Mouse (Mus musculus) embryonic facial prominence, embryonic 13.5 days (tissue): Measurements from ENCODE around the gene Pex14. TPM values are rescaled to one million over a fixed set of nuclear protein-coding genes. Genes with fewer than 3 reads are reported as not detected.

Experiments used
- ATAC-seq: fragments of 200-750 bp; cut with Nextera tagmentation; 2 replicates; pipeline ENCODE4 v1.8.0; 2017; ENCODE audit warnings: low read depth; ENCODE audit not compliant: insufficient number of reproducible peaks, insufficient read depth, low FRiP score, low TSS enrichment
- H3K27ac ChIP-seq: fragments of 300-500 bp; sonication (generic); 2 replicates; pipeline ENCODE4 v1.5.1; 2015; ENCODE audit warnings: moderate library complexity, mild to moderate bottlenecking, inconsistent platforms
- H3K27me3 ChIP-seq: fragments of 300-500 bp; sonication (generic); 2 replicates; pipeline ENCODE4 v1.6.1; 2015; ENCODE audit warnings: mild to moderate bottlenecking, inconsistent platforms
- H3K36me3 ChIP-seq: fragments of 300-500 bp; sonication (generic); 2 replicates; pipeline ENCODE4 v1.6.1; 2015; ENCODE audit warnings: mild to moderate bottlenecking, inconsistent platforms
- H3K4me1 ChIP-seq: fragments of 300-500 bp; sonication (generic); 2 replicates; pipeline ENCODE4 v1.6.1; 2015; ENCODE audit warnings: inconsistent platforms
- H3K4me2 ChIP-seq: fragments of 300-500 bp; sonication (generic); 2 replicates; pipeline ENCODE4 v1.6.1; 2015; ENCODE audit warnings: moderate library complexity, mild to moderate bottlenecking, inconsistent platforms
- H3K4me3 ChIP-seq: fragments of 300-500 bp; sonication (generic); 2 replicates; pipeline ENCODE4 v1.5.1; 2015; ENCODE audit warnings: mild to moderate bottlenecking, inconsistent platforms
- H3K9ac ChIP-seq: fragments of 300-500 bp; sonication (generic); 2 replicates; pipeline ENCODE4 v1.6.1; 2015; ENCODE audit warnings: mild to moderate bottlenecking, inconsistent platforms
- H3K9me3 ChIP-seq: fragments of 300-500 bp; sonication (generic); 2 replicates; pipeline ENCODE4 v1.6.1; 2016; ENCODE audit warnings: inconsistent platforms
- WGBS: fragments of 180-500 bp; shearing (Covaris S2); methylation state at CpG from one replicate; pipeline ENCODE4 v1.1.7; 2015; ENCODE audit warnings: mixed read lengths; 5-methylcytosine and 5-hydroxymethylcytosine counted together
- polyA plus RNA-seq: library from polyadenylated mRNA; unstranded; fragments of >200 nt; fragmentation: Nextera tagmentation; extraction: Ambion mirVana; gene quantifications from 2 replicates; pipeline ENCODE4 v1.2.1, GENCODE M21; 2015

The Pex14 gene
- polyA plus RNA-seq, 1 experiment from 2014 or later: 50.2 TPM

DNA sequence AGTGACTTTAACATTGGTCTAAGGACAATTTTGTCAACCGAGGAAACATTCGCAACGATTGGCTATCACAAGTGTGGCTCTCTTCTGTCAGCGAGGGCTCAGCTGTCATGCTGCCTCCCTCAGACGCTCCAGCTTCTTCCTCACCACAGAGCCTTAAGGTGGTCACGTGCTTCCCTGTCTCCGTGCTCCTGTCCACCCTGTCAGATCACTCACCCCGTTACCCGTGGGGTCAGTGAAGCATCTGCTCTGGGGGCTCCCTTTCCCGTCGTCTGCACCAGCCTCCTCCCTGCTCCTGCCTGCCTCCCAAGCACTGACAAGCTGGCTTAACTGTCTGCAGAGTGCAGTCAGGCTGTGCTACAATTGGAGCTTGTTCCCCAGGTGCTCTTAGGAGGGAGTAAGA lies 119.8 kb downstream of the Pex14 start:
- Histone ChIP-seq H3K27ac (no peak overlapping the region), H3K4me3 (no peak overlapping the region), H3K27me3 (0 out of 2 replicates have a peak, but pooled peaks cover 6% of the 10 kb centered on the region), H3K9ac (no peak overlapping the region), H3K4me1 (peaks cover 34% of the 10 kb centered on the region), H3K4me2 (no peak overlapping the region), H3K36me3 (peaks cover 4% of the 10 kb centered on the region; the same call in 1 of the 2 replicates), H3K9me3 (no peaks in the 10 kb centered on the region)
- no peak for ATAC-seq
- 63% methylated on average over 11 of the region's 11 CpGs for WGBS

DNA sequence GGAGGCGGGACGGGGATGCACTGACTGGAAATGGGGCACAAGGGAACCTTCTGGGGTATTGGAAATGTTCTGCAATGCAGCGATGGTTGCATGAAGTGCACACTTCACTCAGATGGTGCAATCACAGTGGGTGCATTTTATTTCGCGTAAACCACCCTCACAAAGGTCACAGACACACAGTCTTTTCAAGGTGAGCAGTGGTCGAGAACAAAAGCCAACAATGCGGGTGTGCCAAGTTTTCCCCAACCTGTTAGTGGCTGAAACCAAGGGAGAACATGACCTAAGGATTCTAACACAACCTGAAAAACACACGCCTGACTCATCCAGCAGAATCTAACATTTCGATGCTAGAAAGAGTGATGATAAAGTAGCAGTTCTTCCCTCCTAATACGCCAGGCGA lies 120.8 kb downstream of the Pex14 start:
- 74% methylated on average over 11 of the region's 11 CpGs for WGBS
- Histone ChIP-seq H3K9ac (no peak overlapping the region), H3K4me2 (no peak overlapping the region), H3K27ac (no peak overlapping the region), H3K27me3 (0 out of 2 replicates have a peak, but pooled peaks cover 6% of the 10 kb centered on the region), H3K4me1 (peaks cover 34% of the 10 kb centered on the region), H3K36me3 (peaks cover 4% of the 10 kb centered on the region; the same call in 1 of the 2 replicates), H3K9me3 (no peaks in the 10 kb centered on the region), H3K4me3 (no peak overlapping the region)
- ATAC-seq: no peak

DNA sequence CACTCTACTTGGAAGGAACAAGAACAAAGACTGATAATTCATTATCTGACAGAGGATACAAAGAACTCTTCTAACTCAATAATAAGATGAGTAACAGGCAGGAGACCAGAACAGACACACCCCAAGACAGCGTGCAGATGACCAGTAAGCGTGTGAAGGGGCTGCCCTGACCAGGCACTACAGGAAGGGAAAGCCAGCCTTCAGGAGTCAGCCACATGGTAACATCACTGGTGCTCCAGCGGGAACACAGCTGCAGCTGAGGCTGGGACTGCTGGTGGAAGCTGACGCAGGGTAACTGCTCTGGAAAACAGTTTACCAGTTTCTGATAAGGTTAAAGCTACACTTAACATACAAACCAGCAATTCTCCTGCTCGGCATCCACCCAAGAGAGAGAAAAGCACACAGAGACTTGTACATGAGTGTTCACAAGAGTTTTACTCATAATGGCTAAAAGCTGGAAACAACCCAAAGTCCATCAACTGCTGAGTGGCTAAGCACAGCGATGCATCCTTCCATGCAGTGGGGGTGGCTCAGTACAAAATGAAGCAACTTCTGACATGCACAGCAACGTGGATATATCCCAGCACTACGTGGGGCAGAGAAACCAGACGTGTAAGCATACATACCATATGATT lies 121.3 kb downstream of the Pex14 start:
- WGBS: 48% methylated on average over 9 of the region's 9 CpGs
- H3K9ac ChIP-seq: no peak overlapping the region
- 0 out of 2 replicates have a peak, but pooled peaks cover under 1% of the 10 kb centered on the region for H3K27me3 ChIP-seq
- no peaks in the 10 kb centered on the region for H3K9me3 ChIP-seq
- ATAC-seq: no peak
- peak overlapping the region; percentile 45; the same call in 1 of the 2 replicates for H3K27ac ChIP-seq
- H3K4me3 ChIP-seq: no peak overlapping the region
- peaks cover 1% of the 10 kb centered on the region; the same call in 1 of the 2 replicates for H3K36me3 ChIP-seq
- no peak overlapping the region for H3K4me2 ChIP-seq
- H3K4me1 ChIP-seq: peaks cover 34% of the 10 kb centered on the region

DNA sequence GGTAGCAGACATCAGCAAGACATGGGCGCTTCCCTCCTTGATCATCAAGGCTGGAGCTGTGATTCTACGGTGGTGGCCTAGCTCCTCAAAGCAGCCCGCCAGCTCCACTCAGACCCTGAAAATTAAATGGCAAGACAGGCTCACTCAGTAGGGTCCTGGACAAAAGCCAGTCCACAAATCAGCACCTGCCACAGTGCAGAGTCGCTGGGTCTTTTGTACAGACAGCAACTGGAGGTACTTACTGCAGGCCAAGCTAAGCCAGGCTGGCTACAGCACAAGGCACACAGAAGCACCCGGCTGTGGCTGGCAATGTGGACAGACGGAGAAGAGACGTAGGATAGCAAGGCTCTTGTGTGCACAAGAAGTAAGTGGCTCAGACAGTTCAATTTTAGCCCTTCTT lies 124.8 kb downstream of the Pex14 start:
- H3K4me3 ChIP-seq: no peak overlapping the region
- 77% methylated on average over 7 of the region's 7 CpGs for WGBS
- H3K27me3 ChIP-seq: peaks cover 12% of the 10 kb centered on the region; the same call in 1 of the 2 replicates
- ATAC-seq: no peak
- no peak overlapping the region for H3K4me2 ChIP-seq
- peaks cover 42% of the 10 kb centered on the region for H3K4me1 ChIP-seq
- no peak overlapping the region for H3K9ac ChIP-seq
- H3K27ac ChIP-seq: no peak overlapping the region
- no peaks in the 10 kb centered on the region for H3K9me3 ChIP-seq
- peaks cover 4% of the 10 kb centered on the region; the same call in 1 of the 2 replicates for H3K36me3 ChIP-seq

DNA sequence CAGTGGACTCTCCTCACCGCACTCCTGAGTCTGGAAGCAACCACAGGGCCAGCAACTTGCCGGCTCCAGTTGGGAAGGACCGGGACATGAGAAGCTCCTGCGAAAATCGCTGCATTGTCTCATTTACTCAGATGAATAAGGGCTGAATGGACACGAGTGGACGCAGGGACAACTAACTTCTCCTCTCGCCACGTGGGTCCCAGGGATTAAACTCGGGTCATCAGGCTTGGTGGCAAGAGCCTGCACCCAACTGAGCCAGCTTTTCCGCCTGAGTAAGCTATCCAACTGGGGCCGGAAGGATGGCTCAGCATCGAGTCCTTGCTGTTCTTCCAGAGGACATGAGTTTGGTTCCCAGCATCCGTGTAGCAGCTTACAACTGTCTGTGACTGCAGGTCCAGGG lies 126.3 kb downstream of the Pex14 start:
- H3K9ac ChIP-seq: no peak overlapping the region
- no peak overlapping the region for H3K27ac ChIP-seq
- peaks cover 13% of the 10 kb centered on the region; the same call in 1 of the 2 replicates for H3K27me3 ChIP-seq
- no peak overlapping the region for H3K4me2 ChIP-seq
- 80% methylated on average over 14 of the region's 14 CpGs for WGBS
- ATAC-seq: no peak
- H3K9me3 ChIP-seq: no peaks in the 10 kb centered on the region
- H3K4me3 ChIP-seq: no peak overlapping the region
- H3K36me3 ChIP-seq: peaks cover 5% of the 10 kb centered on the region; the same call in 1 of the 2 replicates
- H3K4me1 ChIP-seq: peaks cover 38% of the 10 kb centered on the region

DNA sequence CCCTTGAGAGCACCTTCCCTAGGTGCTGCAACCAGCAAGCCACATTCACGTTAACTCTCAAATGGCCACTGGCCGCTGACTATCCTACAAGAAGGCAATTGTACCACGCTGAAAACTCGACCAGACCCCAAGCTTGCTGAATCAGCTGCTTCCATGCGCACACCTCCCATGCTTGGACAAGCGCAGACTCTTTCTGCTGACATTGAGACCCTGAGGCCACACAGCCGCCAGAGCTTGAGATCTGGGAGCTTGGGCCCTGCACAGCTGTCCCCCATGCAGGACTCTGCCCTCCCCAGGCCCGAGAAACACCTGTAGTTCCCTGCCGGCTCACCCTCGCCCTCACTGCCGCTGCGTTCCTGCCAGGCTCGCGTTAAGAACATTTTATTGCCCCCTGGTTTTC lies 127.0 kb downstream of the Pex14 start:
- H3K27me3 ChIP-seq: peaks cover 14% of the 10 kb centered on the region
- H3K9ac ChIP-seq: no peak overlapping the region
- no peak for ATAC-seq
- no peaks in the 10 kb centered on the region for H3K9me3 ChIP-seq
- 69% methylated on average over 14 of the region's 14 CpGs for WGBS
- H3K4me2 ChIP-seq: no peak overlapping the region
- peaks cover 40% of the 10 kb centered on the region for H3K4me1 ChIP-seq
- H3K4me3 ChIP-seq: no peak overlapping the region
- peaks cover 5% of the 10 kb centered on the region; the same call in 1 of the 2 replicates for H3K36me3 ChIP-seq
- H3K27ac ChIP-seq: no peak overlapping the region

DNA sequence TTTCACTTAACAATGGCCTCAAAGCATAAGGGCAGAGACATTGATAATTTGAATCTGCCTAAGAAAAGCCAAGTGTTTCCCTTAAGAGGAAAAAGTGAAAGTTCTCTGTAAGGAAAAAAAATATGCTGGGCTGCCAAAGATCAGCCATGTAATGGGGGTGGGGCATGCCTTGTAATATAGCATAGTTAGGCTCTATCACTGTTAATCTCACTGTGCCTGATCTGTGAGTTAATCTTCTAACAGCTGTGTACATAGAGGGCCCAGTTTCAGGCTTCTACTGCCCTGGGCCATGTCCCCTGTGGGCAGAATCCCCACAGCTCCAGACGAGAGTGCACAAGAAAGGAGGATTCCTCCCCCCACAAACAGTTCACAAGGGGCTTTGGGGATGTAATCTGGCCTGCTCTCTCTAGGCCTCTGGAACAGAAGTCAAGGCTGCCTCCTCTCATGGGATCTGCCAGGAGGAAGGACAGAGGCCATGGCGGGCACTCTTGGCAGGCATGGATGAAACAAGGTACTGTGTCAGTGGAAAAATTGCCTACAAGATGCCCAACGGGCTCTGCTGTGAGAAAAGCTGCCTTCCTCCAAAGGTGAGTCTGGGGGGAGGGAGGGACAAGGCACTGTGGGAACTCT lies 127.9 kb downstream of the Pex14 start:
- 43% methylated on average over 3 of the region's 3 CpGs for WGBS

DNA sequence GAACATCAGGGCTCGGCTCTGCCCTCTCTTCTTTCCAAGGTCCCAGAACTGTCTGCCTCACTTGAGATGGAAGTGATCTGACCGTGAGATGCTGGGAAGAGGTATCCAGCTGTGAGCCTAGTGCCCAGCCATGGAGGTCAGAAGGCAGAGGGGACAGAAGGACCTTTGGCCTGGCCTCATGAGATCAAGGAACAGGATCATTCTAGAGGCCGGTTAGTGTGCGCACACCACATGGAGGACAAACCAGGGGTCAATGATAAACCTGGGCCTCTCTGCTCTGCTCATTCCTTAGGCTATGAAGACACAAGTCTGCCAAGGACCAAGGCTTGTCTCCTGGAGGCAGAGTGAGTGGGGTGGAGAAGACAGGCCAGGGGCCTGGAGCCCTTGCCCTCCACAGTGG lies 128.9 kb downstream of the Pex14 start:
- no peak overlapping the region for H3K4me2 ChIP-seq
- peaks cover 53% of the 10 kb centered on the region for H3K4me1 ChIP-seq
- no peak overlapping the region for H3K9ac ChIP-seq
- H3K36me3 ChIP-seq: peaks cover 8% of the 10 kb centered on the region; the same call in 1 of the 2 replicates
- 85% methylated on average over 4 of the region's 4 CpGs for WGBS
- H3K27ac ChIP-seq: no peak overlapping the region
- no peaks in the 10 kb centered on the region for H3K9me3 ChIP-seq
- no peak overlapping the region for H3K4me3 ChIP-seq
- ATAC-seq: no peak
- H3K27me3 ChIP-seq: peaks cover 28% of the 10 kb centered on the region

More for the DNA sequence above, 127.9 kb downstream of the Pex14 start:
- H3K4me2 ChIP-seq: no peak overlapping the region
- 0 out of 2 replicates have a peak overlapping the region, but pooled peaks have one; percentile 21 for H3K9ac ChIP-seq
- no peaks in the 10 kb centered on the region for H3K9me3 ChIP-seq
- peaks cover 21% of the 10 kb centered on the region for H3K27me3 ChIP-seq
- H3K36me3 ChIP-seq: peaks cover 5% of the 10 kb centered on the region; the same call in 1 of the 2 replicates
- H3K27ac ChIP-seq: no peak overlapping the region
- no peak for ATAC-seq
- H3K4me1 ChIP-seq: peaks cover 44% of the 10 kb centered on the region
- no peak overlapping the region for H3K4me3 ChIP-seq

DNA sequence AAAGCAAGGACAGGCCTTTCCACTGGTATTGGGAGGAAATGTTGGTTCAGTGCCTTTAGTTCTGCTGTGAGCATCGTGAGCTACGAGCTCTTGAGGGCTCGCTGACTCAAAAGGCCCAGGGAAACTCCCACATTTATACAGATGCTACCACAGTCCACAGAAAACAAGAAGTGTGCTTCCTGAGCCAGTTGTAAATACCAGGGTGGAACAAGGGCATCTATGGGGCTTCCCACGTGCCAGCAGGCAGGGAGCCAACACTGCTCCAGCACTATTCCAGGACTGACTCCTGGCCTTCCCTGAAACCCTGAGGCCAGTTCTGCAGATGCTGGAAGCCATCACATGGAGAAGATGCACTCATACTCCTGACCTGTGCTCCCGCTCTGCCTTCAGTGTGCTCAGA lies 130.1 kb downstream of the Pex14 start:
- peaks cover 61% of the 10 kb centered on the region for H3K4me1 ChIP-seq
- H3K4me2 ChIP-seq: no peak overlapping the region
- H3K9me3 ChIP-seq: no peaks in the 10 kb centered on the region
- 75% methylated on average over 5 of the region's 5 CpGs for WGBS
- ATAC-seq: no peak
- H3K4me3 ChIP-seq: no peak overlapping the region
- peaks cover 10% of the 10 kb centered on the region; the same call in 1 of the 2 replicates for H3K36me3 ChIP-seq
- peaks cover 28% of the 10 kb centered on the region for H3K27me3 ChIP-seq
- H3K9ac ChIP-seq: no peak overlapping the region
- no peak overlapping the region for H3K27ac ChIP-seq

DNA sequence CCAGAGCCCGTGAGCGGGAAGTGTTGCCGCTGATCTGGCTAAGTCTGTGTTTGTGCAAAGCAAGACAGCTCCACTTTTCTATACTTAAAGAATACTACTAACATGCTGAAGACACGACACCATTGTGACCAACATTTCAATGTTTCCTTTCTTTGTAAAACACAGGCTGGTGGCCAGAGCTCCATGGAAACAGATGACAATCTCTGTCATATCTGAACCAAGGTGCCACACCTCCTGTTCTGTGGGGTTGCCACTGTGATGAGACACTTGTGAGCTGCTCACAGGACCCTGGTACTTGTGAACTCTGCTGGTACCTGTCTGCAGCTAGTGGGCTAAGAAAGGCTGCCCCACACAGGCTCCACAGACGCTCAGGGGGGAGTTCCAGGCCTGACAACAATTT lies 130.8 kb downstream of the Pex14 start:
- Histone ChIP-seq H3K4me2 (no peak overlapping the region), H3K4me1 (peaks cover 66% of the 10 kb centered on the region), H3K27ac (no peak overlapping the region), H3K9ac (no peak overlapping the region), H3K4me3 (no peak overlapping the region), H3K27me3 (peaks cover 29% of the 10 kb centered on the region), H3K36me3 (peaks cover 10% of the 10 kb centered on the region; the same call in 1 of the 2 replicates), H3K9me3 (no peaks in the 10 kb centered on the region)
- no peak for ATAC-seq
- WGBS: 70% methylated on average over 5 of the region's 5 CpGs

DNA sequence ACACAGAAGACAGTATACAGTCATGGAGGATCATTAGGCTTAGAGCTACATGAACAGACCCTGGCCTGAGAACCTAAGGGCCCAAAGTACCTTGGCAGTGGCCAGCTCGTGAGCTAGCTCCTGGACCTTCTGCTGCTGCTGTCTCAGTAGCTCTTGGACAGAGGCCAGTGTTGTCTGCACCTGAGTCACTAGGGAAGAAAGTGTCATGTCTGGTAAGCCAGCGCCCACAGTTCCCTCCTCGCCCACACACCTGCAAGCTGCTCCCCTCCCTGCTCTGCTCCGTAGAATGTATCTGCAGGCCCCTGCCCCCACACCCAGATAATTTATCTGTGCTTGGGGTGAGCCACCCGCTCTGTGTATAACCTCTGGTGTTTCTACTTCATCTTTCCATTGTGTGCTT lies 133.5 kb downstream of the Pex14 start:
- H3K4me3 ChIP-seq: no peak overlapping the region
- no peak overlapping the region for H3K9ac ChIP-seq
- H3K4me1 ChIP-seq: peaks cover 53% of the 10 kb centered on the region
- peaks cover 25% of the 10 kb centered on the region for H3K36me3 ChIP-seq
- peaks cover 46% of the 10 kb centered on the region for H3K27me3 ChIP-seq
- H3K9me3 ChIP-seq: no peaks in the 10 kb centered on the region
- no peak overlapping the region for H3K27ac ChIP-seq
- ATAC-seq: no peak
- 80% methylated on average over 5 of the region's 5 CpGs for WGBS
- H3K4me2 ChIP-seq: no peak overlapping the region
